Mouse (Mus musculus): ENCODE measurements at regions not wholly inside any gene's neighbourhood (a gene's known extent, or its start where the extent isn't known, plus 50 kb on each side); places are given as distances from the start of the nearest gene placed in this dataset.

GRCm38 (mm10) chr4:67626641-67627040, 799.3 kb downstream of the Tlr4 start:
- no peak for TF ChIP-seq CTCF (IDR thresholded peaks at IDR 0.05)
- TF ChIP-seq POLR2A (IDR thresholded peaks at IDR 0.05; ENCODE audit: insufficient read depth, low read depth, low read length): no peak

Data from heart, adult 2 months (tissue).